Mouse (Mus musculus) erythroblast, embryonic 14.5 days (primary cell): ENCODE data around the gene Bik.

Source experiments
- GATA1 ChIP-seq: IDR thresholded peaks from 2 replicates; pipeline ENCODE4 v1.6.1; 2012; ENCODE audit warnings: low read length, inconsistent platforms, mixed read lengths
- TAL1 ChIP-seq: IDR thresholded peaks from 3 replicates; pipeline ENCODE4 v1.6.1; 2012; ENCODE audit warnings: low read length, inconsistent platforms, mixed read lengths

DNA sequence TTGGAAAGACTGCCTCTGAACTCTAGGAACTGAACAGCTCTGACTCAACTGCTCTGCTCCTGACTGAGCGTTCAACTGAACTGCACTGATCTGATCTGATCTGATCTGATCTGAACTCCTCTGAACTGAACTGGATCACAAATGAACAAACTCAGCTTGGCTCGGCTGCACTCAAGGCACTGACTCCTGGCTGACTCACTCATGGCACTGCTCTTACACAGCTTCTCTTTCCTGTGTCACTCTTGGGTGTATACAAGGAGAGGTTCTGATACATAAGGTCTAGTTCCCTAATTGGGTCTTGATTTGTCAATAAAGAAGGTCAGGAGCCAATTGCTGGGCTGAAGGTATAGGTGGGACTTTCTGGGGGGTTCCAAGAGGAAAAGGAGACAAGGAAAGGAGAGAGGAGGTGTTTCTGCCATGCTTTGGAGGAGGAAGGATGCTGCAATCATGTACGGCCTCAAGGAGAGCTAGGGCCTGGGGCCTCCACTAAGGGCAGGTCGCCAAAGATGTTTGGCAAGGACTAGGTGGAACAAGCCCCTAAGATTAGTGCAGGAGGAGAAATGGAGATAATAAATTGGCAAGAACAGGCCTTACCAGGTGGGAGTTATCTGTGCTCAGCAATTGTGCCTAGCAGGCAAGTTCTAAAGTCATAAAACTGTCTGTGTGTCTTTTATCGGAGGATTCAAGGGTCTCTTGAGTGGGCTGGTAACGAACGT is 32.6 kb upstream of the Bik start:
- TF ChIP-seq GATA1 = no peak
- TF ChIP-seq TAL1 = no peak
